Mouse (Mus musculus): ENCODE measurements around the gene Srsf3. TPM values are rescaled to one million over a fixed set of nuclear protein-coding genes. Genes with fewer than 3 reads are reported as not detected.
"Not testable (repeated sequence)": the region's sequence is repeated elsewhere in the genome, so short reads cannot be mapped to it uniquely, and the experiment has no call there.

Gene Srsf3
- polyA plus RNA-seq, 1 experiment from 2014 or later = 784 TPM

DNA sequence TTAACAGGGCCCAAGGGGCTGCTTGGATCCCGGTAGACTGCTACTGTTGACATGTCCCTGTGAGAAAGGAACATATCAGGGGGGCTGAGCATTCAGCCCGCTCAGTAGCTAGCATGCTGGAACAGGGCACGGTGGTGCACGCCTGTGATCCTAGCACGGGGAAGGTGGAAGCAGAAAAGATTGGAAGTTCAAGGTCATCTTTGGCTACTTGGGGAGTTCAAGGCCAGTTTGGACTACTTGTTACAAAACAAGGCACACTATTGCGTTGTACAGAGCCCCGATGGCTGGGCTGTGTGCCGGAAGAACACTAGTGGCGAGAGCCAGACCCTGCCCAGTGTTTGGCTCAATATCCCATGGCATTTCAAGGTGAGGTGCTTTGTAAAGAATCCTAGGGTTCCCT lies 28.5 kb downstream of the Srsf3 start:
- 85% methylated on average over 9 of the region's 9 CpGs for WGBS

DNA sequence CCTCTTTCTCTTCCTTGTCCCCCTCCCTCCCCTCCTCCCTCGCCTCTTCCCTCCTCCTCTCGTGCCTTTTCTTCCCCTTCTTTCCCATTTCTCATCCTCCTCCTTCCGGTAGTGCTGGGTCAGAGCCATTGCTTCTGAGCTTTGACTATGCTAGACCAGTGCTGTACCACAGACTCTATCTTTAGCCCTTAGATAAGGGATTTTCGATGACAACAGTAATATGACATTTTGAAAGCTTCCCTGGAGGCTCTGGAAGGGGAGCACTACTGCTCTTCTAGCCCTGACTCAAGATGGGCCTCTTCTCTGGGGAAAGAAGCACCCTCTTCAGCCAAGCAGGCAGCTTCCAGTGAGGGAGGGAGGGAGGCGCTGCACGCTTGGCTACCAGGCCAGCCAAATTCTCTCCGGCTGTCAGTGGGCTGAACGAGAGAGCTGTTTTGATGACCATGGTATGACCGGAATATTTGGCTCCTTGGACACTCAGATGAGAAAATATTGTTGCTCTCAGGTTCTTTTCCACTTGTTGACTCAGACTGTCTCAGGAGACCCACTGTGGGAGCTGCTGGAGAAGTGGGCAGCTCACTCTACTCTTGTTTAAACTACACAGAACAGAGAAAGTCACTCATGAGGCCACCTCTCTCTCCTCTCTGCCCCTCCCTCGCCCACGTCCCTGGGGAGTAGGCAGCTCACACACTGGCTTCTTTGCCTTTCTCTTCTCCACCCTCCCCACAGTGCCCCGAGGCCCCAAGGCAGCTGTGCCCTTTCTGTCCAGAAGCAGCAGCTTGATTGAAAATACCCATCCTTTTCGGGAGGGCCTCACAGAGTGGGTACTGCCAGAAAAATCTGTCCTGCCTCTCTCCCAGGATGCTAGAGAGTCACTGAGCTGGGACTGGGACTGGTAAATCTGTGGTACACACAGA lies 29.9 kb downstream of the Srsf3 start:
- H3K4me2 ChIP-seq (ENCODE audit: low read depth) = no peak overlapping the region
- H3K36me3 ChIP-seq (ENCODE audit: control insufficient read depth, insufficient read depth, low read length) = no peaks in the 10 kb centered on the region
- 0 out of 2 replicates have a peak, but pooled peaks cover 5% of the 10 kb centered on the region for H3K4me1 ChIP-seq (ENCODE audit: control insufficient read depth, insufficient read depth, low read length)
- no peak overlapping the region for H3K9ac ChIP-seq (ENCODE audit: low read length)
- DNase-seq (ENCODE audit: low spot score) (peak; percentile 59), ATAC-seq (ENCODE audit: insufficient read depth, low FRiP score, low TSS enrichment) (no peak)
- no peaks in the 10 kb centered on the region for H3K27me3 ChIP-seq (ENCODE audit: control insufficient read depth, insufficient read depth, low read length)
- H3K4me3 ChIP-seq (ENCODE audit: low read depth, low read length) = no peak overlapping the region
- H3K27ac ChIP-seq (ENCODE audit: low read depth, low read length) = no peak overlapping the region; the same call in 1 of the 2 replicates
- no peaks in the 10 kb centered on the region for H3K9me3 ChIP-seq (ENCODE audit: control insufficient read depth, low read length)
- WGBS = 62% methylated on average over 13 of the region's 13 CpGs

More for the DNA sequence above, 28.5 kb downstream of the Srsf3 start:
- no peak overlapping the region for H3K4me3 ChIP-seq (ENCODE audit: low read depth, low read length)
- H3K4me1 ChIP-seq (ENCODE audit: control insufficient read depth, insufficient read depth, low read length) = peaks cover 14% of the 10 kb centered on the region; the same call in 1 of the 2 replicates
- no peak overlapping the region for H3K27ac ChIP-seq (ENCODE audit: low read depth, low read length)
- H3K27me3 ChIP-seq (ENCODE audit: control insufficient read depth, insufficient read depth, low read length) = no peaks in the 10 kb centered on the region
- DNase-seq (ENCODE audit: low spot score) (no peak), ATAC-seq (ENCODE audit: insufficient read depth, low FRiP score, low TSS enrichment) (no peak)
- no peaks in the 10 kb centered on the region for H3K9me3 ChIP-seq (ENCODE audit: control insufficient read depth, low read length)
- H3K36me3 ChIP-seq (ENCODE audit: control insufficient read depth, insufficient read depth, low read length) = no peaks in the 10 kb centered on the region
- H3K4me2 ChIP-seq (ENCODE audit: low read depth) = no peak overlapping the region
- no peak overlapping the region for H3K9ac ChIP-seq (ENCODE audit: low read length)

DNA sequence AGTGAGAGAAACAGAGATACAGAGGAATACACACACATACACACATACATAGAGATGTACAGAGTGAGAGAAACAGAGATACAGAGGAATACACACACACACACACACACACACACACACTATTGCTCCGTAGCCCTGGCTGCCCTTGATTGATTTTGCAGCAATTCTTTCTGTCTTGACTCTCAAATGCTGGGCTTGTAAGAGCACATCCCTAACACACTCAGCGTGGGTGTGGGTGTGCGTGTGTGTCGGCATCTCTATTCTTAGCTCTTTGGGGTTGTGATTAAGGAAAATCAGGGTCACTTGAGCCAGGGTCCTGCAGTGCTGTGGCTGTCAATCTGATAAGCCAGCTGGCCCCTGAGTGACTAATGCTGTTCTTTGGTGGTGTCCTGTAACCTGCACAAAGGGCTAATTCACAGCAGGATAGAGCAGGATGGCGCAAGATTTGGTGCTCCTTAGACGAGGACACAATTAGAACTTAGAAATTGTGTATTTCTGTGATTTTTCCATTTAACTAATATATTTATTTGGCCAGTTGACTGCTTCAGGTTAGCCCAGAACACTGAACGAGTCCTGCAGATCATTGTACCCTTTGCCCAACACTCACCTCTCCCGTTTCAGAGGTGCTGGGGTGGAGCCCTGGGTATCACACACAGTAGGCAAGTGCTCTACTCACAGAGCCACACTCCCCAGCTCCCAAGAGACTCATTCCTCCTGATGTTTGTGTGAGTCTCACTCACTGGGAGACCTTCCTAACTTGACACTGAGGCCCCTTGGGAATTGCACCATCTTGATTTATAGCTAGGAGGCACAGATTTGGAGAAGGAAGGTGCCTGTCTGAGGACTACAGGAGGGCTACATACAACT lies 30.9 kb downstream of the Srsf3 start:
- H3K9ac ChIP-seq (ENCODE audit: low read length) = no peak overlapping the region
- H3K36me3 ChIP-seq (ENCODE audit: control insufficient read depth, insufficient read depth, low read length) = no peaks in the 10 kb centered on the region
- H3K27ac ChIP-seq (ENCODE audit: low read depth, low read length) = no peak overlapping the region
- H3K27me3 ChIP-seq (ENCODE audit: control insufficient read depth, insufficient read depth, low read length) = no peaks in the 10 kb centered on the region
- ATAC-seq (ENCODE audit: insufficient read depth, low FRiP score, low TSS enrichment) (no peak), DNase-seq (ENCODE audit: low spot score) (no peak)
- H3K4me3 ChIP-seq (ENCODE audit: low read depth, low read length) = no peak overlapping the region
- no peak overlapping the region for H3K4me2 ChIP-seq (ENCODE audit: low read depth)
- 54% methylated on average over 8 of the region's 8 CpGs for WGBS
- H3K4me1 ChIP-seq (ENCODE audit: control insufficient read depth, insufficient read depth, low read length) = 0 out of 2 replicates have a peak, but pooled peaks cover 5% of the 10 kb centered on the region
- no peaks in the 10 kb centered on the region for H3K9me3 ChIP-seq (ENCODE audit: control insufficient read depth, low read length)

DNA sequence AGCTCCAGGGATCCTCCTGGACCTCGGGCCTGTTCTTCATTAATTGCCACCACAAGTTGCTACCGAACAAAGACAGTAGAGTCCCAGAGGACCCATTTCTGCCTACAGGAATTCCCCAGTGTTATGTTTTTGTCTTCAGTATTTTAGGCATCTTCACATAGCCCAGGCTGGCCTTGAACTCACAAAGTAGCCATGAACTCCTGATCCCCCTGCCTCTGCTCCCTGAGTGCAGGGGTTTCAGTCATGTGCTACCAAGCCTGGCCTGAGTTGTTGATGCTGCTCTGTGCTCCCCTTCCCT lies 31.5 kb downstream of the Srsf3 start:
- ATAC-seq (ENCODE audit: insufficient read depth, low FRiP score, low TSS enrichment) (no peak), DNase-seq (ENCODE audit: low spot score) (no peak)
- Histone ChIP-seq H3K27me3 (ENCODE audit: control insufficient read depth, insufficient read depth, low read length) (no peaks in the 10 kb centered on the region), H3K4me1 (ENCODE audit: control insufficient read depth, insufficient read depth, low read length) (0 out of 2 replicates have a peak, but pooled peaks cover 5% of the 10 kb centered on the region), H3K36me3 (ENCODE audit: control insufficient read depth, insufficient read depth, low read length) (no peaks in the 10 kb centered on the region), H3K4me3 (ENCODE audit: low read depth, low read length) (no peak overlapping the region), H3K4me2 (ENCODE audit: low read depth) (no peak overlapping the region), H3K27ac (ENCODE audit: low read depth, low read length) (no peak overlapping the region), H3K9me3 (ENCODE audit: control insufficient read depth, low read length) (no peaks in the 10 kb centered on the region), H3K9ac (ENCODE audit: low read length) (no peak overlapping the region)
- 69% methylated on average over 2 of the region's 2 CpGs for WGBS

DNA sequence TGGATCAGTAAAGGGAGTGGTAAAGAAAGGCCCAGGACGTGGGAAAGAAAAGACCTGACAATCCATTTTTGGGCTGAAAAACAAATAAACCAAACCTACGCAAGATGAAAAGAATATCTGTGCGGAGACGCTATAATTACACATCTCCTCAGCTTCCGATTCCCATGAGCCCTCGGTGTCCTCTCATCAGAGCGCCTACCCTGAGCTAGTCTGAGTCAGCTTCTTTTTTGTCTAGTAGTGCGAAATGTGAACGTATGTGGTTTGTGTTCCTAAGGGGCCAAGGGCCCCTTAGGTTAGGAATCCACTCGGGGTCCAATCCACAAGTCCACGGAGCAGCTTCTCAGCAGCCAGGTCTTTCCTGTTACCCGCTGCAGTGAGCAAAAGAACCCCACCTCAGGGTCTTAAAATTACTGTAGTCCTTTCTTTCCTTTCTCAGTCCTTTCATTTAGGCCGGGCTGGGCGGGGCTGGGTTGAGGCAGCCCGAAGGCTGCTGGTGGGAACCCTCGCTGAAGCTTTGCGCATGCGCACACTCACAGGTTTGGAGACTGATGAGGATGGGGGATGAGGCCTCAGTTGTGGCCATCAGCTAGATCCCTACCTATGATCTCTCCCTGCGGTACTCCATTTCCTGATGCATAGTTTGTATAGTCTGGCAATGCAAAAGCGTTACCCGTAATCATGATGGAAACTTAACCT lies 33.0 kb downstream of the Srsf3 start:
- no peak overlapping the region for H3K4me3 ChIP-seq (ENCODE audit: low read depth, low read length)
- H3K9ac ChIP-seq (ENCODE audit: low read length) = no peak overlapping the region
- WGBS = 84% methylated on average over 21 of the region's 21 CpGs
- H3K9me3 ChIP-seq (ENCODE audit: control insufficient read depth, low read length) = no peaks in the 10 kb centered on the region
- H3K4me2 ChIP-seq (ENCODE audit: low read depth) = no peak overlapping the region
- no peak overlapping the region for H3K27ac ChIP-seq (ENCODE audit: low read depth, low read length)
- H3K36me3 ChIP-seq (ENCODE audit: control insufficient read depth, insufficient read depth, low read length) = no peaks in the 10 kb centered on the region
- ATAC-seq (ENCODE audit: insufficient read depth, low FRiP score, low TSS enrichment) (no peak), DNase-seq (ENCODE audit: low spot score) (no peak)
- 0 out of 2 replicates have a peak, but pooled peaks cover 5% of the 10 kb centered on the region for H3K4me1 ChIP-seq (ENCODE audit: control insufficient read depth, insufficient read depth, low read length)
- H3K27me3 ChIP-seq (ENCODE audit: control insufficient read depth, insufficient read depth, low read length) = no peaks in the 10 kb centered on the region

DNA sequence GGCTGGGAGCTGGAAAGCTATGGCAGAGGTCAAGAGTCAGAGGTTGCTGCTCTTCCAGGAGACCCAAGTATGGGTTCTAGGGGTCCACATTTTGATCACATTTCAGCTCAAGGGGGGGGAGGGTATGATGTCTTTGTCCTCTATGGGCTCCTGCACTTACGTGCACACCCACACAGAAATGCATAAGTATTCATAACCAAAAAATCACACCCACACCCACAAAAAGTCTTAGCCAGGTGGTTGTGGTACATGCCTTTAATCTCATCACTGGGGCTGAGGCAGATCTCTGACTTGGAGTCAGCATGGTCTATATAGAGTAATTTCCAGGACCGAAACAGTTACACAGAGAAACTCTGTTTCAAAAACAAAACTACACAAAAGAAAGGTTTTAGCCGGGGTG lies 33.5 kb downstream of the Srsf3 start:
- H3K9me3 ChIP-seq (ENCODE audit: control insufficient read depth, low read length) = no peaks in the 10 kb centered on the region
- 0 out of 2 replicates have a peak, but pooled peaks cover 5% of the 10 kb centered on the region for H3K4me1 ChIP-seq (ENCODE audit: control insufficient read depth, insufficient read depth, low read length)
- WGBS = 92% methylated on average over 3 of the region's 3 CpGs
- H3K27me3 ChIP-seq (ENCODE audit: control insufficient read depth, insufficient read depth, low read length) = no peaks in the 10 kb centered on the region
- no peak overlapping the region for H3K4me3 ChIP-seq (ENCODE audit: low read depth, low read length)
- no peak overlapping the region for H3K27ac ChIP-seq (ENCODE audit: low read depth, low read length)
- DNase-seq (ENCODE audit: low spot score) (no peak), ATAC-seq (ENCODE audit: insufficient read depth, low FRiP score, low TSS enrichment) (no peak)
- H3K9ac ChIP-seq (ENCODE audit: low read length) = no peak overlapping the region
- H3K4me2 ChIP-seq (ENCODE audit: low read depth) = no peak overlapping the region
- H3K36me3 ChIP-seq (ENCODE audit: control insufficient read depth, insufficient read depth, low read length) = no peaks in the 10 kb centered on the region

DNA sequence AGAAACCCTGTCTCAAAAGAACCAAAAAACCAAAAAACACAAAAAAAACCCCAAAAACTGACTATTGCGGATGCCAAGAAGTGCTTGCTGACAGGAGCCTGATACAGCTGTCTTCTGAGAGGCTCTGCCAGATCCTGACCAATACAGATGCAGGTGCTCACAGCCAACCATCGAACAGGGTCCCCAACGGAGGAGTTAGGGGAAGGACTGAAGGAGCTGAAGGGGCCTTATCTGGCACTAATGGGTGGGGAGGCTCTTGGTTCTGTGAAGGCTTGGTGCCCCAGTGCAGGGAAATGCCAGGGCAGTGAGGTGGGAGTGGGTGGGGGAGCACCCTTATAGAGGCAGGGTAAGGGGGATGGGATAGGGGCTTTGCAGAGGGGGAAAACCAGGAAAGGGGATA lies 35.0 kb downstream of the Srsf3 start:
- H3K36me3 ChIP-seq (ENCODE audit: control insufficient read depth, insufficient read depth, low read length); H3K4me1 ChIP-seq (ENCODE audit: control insufficient read depth, insufficient read depth, low read length); H3K27ac ChIP-seq (ENCODE audit: low read depth, low read length); H3K4me3 ChIP-seq (ENCODE audit: low read depth, low read length); DNase-seq (ENCODE audit: low spot score); H3K9me3 ChIP-seq (ENCODE audit: control insufficient read depth, low read length); H3K9ac ChIP-seq (ENCODE audit: low read length); H3K4me2 ChIP-seq (ENCODE audit: low read depth); ATAC-seq (ENCODE audit: insufficient read depth, low FRiP score, low TSS enrichment); H3K27me3 ChIP-seq (ENCODE audit: control insufficient read depth, insufficient read depth, low read length): not testable (repeated sequence)
- WGBS = 88% methylated on average over 3 of the region's 3 CpGs

DNA sequence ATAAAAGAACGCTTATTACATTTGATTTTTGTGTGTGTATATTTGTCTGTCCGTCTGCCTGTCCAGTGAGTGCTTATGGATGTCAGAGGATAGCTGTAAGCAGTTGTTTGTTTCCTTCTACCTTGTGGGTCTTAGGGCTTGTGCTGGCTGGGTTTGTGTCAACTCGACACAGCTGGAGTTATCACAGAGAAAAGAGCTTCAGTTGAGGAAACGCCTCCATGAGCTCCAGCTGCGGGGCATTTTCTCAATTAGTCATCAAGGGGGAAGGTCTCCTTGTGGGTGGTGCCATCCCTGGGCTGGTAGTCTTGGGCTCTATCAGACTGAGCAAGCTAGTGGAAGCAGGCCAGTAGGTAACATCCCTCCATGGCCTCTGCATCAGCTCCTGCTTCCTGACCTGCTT lies 35.4 kb downstream of the Srsf3 start:
- no peaks in the 10 kb centered on the region for H3K36me3 ChIP-seq (ENCODE audit: control insufficient read depth, insufficient read depth, low read length)
- DNase-seq (ENCODE audit: low spot score) = no peak
- 0 out of 2 replicates have a peak, but pooled peaks cover 6% of the 10 kb centered on the region for H3K4me1 ChIP-seq (ENCODE audit: control insufficient read depth, insufficient read depth, low read length)
- no peaks in the 10 kb centered on the region for H3K9me3 ChIP-seq (ENCODE audit: control insufficient read depth, low read length)
- no peak overlapping the region for H3K4me3 ChIP-seq (ENCODE audit: low read depth, low read length)
- H3K4me2 ChIP-seq (ENCODE audit: low read depth) = no peak overlapping the region
- no peaks in the 10 kb centered on the region for H3K27me3 ChIP-seq (ENCODE audit: control insufficient read depth, insufficient read depth, low read length)
- WGBS = 50% methylated on average over 5 of the region's 5 CpGs
- H3K27ac ChIP-seq (ENCODE audit: low read depth, low read length) = no peak overlapping the region
- H3K9ac ChIP-seq (ENCODE audit: low read length) = no peak overlapping the region
- no peak for ATAC-seq (ENCODE audit: insufficient read depth, low FRiP score, low TSS enrichment)

Data from neural tube, embryonic 11.5 days (tissue).